ENCODE assay signal across 26 mouse cellular contexts in the genomic region with DNA sequence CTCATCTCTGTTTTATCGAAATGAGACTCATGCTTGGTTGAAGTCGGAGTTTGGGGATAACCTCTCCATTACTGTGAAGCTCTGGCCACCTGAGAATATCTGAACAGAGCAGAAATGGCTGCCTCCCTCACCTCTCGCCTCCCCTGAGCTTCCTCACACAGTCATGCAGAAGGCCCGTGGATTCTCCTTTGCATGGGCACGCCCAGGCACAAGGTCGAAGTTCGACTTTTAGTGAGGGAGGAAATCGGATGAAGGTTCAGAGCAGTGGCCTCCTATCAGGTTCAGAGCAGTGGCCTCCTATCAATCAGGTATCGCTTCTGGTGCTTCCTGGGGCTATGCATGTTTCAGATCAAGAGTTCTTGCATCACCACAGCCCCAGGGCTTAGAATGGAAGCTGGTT.
"Had no signal": no experiment of that assay in that cellular context is flagged by ENCODE, and none has a peak within 500 bp of the region (broad histone marks: within the 10 kb centered on the region; RNA-seq: fewer than 3 reads in every experiment).

No protein-coding gene starts in this region.

- H3K4me1 ChIP-seq: heart, embryonic 10.5 days; heart, embryonic 12.5 days; limb, embryonic 12.5 days had no signal

- H3K4me2 ChIP-seq: heart, embryonic 12.5 days; hindbrain, embryonic 12.5 days; hindbrain, embryonic 14.5 days; kidney, embryonic 15.5 days; limb, embryonic 12.5 days; liver, embryonic 11.5 days had no signal

- DNase-seq: gastrocnemius, postnatal 14 days; gastrocnemius, postnatal 36 days; heart, adult 11 months; heart, adult 2 months; heart, postnatal 10 days; heart, postnatal 4 days; kidney, adult 11 months; kidney, adult 2 months; kidney, adult 9 months; kidney, postnatal 14 days; kidney, postnatal 36 days; liver had no signal

- H3K27ac ChIP-seq: heart, adult 2 months; heart, embryonic 10.5 days; hindbrain, embryonic 10.5 days; hindbrain, embryonic 12.5 days; hindbrain, embryonic 14.5 days; hindbrain, postnatal 0 days; kidney, embryonic 15.5 days; kidney, postnatal 0 days; layer of hippocampus, adult 2 months; left cerebral cortex, adult 2 months; limb, embryonic 10.5 days; limb, embryonic 12.5 days; liver, embryonic 14.5 days had no signal

- H3K9me3 ChIP-seq: heart, embryonic 10.5 days; heart, embryonic 12.5 days; hindbrain, embryonic 10.5 days; hindbrain, embryonic 12.5 days; kidney, embryonic 15.5 days; limb, embryonic 10.5 days; limb, embryonic 12.5 days had no signal

- H3K9ac ChIP-seq: heart, embryonic 12.5 days; hindbrain, embryonic 12.5 days; hindbrain, embryonic 14.5 days; kidney, embryonic 15.5 days; limb, embryonic 12.5 days; liver, embryonic 14.5 days had no signal

- H3K4me3 ChIP-seq: heart, adult 2 months; heart, embryonic 10.5 days; heart, embryonic 12.5 days; hindbrain, embryonic 10.5 days; hindbrain, embryonic 12.5 days; kidney, embryonic 15.5 days; layer of hippocampus, adult 2 months; left cerebral cortex, adult 2 months; limb, embryonic 10.5 days; limb, embryonic 12.5 days had no signal

- ATAC-seq: hindbrain, postnatal 0 days had no signal

- H3K36me3 ChIP-seq: heart, embryonic 10.5 days; heart, embryonic 12.5 days; hindbrain, embryonic 10.5 days; hindbrain, embryonic 12.5 days; kidney, embryonic 15.5 days; limb, embryonic 10.5 days; limb, embryonic 12.5 days had no signal

- H3K27me3 ChIP-seq: hindbrain, embryonic 12.5 days had no signal
